Mouse (Mus musculus): ENCODE results near the gene Lrch2. TPM values are rescaled to one million over a fixed set of nuclear protein-coding genes. Genes with fewer than 3 reads are reported as not detected.
"Not testable (repeated sequence)": the region's sequence is repeated elsewhere in the genome, so short reads cannot be mapped to it uniquely, and the experiment has no call there.

The Lrch2 gene
- not detected in 2 replicates for total RNA-seq (2015; ENCODE audit: low replicate concordance)
- not detected in 2 replicates for total RNA-seq (2017; ENCODE audit: low replicate concordance)

DNA sequence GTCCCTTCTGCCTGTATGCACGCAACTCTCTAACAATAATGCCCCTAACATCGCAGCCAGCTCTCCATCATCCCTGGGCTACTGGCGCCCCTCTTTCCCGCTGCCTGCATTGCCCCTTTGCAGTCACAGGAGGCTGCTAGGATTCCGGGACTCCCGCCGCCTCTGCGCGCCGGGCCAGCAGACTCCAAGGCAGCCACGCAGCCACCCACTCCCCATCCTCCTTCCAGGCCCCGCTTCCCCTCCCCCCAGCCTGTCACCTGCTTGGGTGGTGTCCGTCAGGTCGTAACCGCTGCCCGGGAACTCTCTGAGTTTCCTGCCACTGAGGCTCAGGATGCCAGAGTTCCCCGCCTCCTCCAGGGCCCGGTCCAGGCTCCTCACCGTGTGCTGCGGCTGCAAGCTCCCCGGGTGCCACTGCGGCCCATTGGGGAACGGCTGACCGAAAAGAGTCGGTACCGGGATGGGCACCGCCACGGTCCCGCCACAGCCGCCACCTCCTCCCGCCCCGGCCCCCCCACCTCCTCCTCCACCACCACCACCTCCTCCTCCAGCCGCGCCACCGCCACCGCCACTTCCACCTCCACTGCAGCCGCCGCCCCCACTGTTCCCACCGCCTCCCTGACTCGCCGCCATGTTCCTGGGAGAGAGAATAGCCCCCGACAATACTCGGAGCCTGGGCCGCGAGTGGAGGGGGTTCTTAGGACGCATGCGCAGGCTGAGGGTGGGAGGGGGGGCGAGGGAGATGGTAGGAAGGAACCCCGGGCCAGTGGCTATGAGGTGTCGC lies at the start of gene Lrch2:
Gene Lrch2, minus strand, starts transcription at position 661 of the 781 bp plus-strand sequence.
- no peak for ATAC-seq (replicated peaks; ENCODE audit: low FRiP score, poor library complexity, severe bottlenecking)

DNA sequence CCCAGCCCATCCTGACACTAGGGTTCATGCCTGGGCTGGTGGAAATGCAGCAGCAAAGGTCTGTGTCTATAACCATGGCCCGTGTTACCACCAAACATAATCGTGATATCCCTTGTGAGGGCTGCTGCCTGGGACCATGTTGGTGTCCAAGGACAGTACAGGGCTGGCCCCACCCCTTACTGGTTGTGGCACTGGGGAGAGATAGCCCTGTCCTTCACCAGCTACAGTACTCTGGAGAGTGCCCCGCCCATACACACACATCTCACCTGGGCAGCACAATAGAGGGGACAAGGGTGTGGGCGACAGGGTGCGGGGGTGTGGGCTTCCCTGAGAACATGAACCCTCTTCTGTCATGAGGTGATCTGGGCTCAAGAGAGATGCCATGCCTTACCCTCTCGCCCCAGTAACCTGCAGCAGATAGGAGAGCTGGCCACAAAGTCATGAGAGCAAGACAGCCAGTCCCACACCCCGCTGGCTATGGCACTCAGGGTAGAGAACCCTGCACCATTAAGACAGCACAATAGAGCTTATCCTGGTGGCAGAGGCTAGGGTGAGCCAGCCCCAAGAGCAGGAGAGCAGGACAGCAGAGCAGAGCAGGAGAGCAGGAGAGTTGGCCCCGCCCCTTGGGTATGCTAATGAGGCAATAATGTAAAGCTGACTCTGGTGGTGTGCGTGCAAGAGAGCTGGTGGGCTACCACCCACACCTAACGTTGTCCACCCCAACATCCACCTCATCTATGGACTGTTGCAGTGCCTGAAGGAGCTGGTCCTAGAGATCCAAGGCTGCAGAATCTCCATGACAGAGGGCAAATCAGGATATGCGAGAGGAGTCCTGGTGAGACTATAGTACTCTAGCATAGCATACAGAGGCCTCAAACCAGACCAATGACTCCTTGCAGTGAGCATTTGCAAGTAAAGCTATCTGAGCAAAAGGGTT lies 12.7 kb downstream of the Lrch2 start:
- no peak for ATAC-seq (replicated peaks; ENCODE audit: low FRiP score, poor library complexity, severe bottlenecking)

DNA sequence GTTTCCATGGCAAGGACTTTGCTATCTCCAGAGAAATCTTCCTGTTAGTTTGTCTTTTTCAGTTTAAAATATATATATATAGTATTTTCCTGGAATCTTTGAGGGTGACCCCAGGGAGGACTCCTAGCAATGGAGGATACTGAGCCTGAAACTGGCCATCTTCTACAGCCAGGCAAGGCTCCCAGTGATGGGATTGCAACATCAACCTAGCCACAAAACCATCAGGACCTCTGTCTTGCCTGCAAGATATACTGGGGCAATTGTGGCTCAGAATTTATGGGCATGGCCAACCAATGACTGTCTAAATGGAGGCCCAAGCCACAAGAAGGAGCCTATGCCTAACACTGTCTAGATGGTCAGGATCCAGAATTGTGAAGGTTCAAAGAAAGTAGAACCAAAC lies 15.5 kb downstream of the Lrch2 start:
- no peak for ATAC-seq (replicated peaks; ENCODE audit: low FRiP score, poor library complexity, severe bottlenecking)

DNA sequence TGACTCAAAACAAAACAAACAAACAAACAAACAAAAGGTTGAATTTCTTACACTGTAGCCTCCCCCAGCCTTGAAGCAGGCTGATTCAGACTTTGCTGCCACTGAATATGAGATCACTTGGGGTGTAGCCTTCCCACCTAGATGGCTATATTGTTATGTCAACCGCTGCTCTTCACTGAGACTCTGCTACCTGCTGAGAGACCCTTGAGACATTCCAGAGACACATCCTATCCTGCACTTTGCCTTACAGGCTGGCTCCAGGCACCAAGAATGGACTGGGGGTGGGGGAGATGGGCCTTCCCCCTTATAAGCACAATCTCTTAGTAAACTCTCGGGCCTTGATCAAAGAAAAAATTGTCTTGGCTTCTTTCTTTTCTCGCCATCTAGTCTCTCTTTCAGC lies 16.8 kb downstream of the Lrch2 start:
- not testable (repeated sequence) for ATAC-seq (replicated peaks; ENCODE audit: low FRiP score, poor library complexity, severe bottlenecking)

DNA sequence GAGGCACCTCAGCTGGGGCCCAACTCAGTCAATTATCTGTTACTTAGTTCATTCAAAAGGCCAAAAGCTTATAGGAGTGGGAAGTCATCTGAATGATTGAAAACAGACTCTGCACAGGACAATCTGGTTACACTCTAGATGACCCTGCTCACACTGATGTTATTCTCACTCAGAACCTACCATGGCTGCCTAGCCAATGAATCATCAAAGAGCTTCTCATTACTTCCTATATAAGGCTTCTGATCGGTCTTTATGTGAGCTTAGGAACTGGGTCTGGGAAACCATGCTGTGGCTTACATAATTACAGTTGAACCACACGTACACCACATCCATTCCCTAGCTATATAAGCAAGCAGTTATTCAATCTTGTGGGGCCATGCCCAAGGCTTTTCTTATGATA lies 18.3 kb downstream of the Lrch2 start:
- ATAC-seq (replicated peaks; ENCODE audit: low FRiP score, poor library complexity, severe bottlenecking): no peak

DNA sequence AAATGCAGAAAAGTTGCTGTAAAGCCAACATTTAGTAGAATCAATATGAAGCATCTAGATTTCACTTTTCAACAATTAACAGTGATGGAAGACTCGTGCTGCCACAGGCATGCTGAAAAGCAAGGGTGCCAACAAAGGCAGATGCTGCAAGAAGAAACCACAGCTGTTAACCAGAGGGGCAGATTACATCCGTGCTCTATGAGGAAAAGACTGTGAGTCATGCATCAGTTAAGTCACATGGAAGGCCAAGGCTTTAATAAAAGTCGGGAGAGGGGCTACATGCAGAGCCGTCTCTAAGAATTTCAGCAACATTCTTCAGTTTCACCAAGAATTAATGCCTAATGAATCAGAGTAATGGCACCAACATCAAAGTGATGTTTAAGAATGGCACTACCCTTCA lies 22.2 kb downstream of the Lrch2 start:
- no peak for ATAC-seq (replicated peaks; ENCODE audit: low FRiP score, poor library complexity, severe bottlenecking)

DNA sequence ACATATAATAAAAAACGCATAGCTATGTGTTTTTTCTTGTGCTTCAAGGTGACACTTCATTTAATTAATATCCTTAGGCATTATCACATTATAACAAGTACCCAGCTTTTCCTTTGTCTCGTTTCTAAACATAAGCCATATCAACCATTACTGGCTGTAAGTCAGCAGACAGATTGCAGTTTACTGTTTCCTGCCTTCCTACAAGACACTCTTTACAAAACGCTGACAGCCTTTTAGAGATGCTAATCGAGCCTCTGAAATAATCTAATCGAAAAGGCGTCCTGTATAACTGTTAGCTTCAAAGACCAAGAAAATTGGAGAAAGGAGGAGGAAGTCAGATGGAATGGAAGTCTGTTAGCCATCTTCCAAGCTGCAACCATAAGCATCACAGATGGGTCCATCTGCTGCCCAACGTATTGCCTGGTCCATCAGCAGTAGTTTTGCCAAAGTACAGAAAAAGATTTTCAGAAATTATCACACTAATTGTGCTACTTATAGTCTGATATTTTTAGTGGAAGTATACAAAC lies 26.2 kb downstream of the Lrch2 start:
- ATAC-seq (replicated peaks; ENCODE audit: low FRiP score, poor library complexity, severe bottlenecking): no peak

DNA sequence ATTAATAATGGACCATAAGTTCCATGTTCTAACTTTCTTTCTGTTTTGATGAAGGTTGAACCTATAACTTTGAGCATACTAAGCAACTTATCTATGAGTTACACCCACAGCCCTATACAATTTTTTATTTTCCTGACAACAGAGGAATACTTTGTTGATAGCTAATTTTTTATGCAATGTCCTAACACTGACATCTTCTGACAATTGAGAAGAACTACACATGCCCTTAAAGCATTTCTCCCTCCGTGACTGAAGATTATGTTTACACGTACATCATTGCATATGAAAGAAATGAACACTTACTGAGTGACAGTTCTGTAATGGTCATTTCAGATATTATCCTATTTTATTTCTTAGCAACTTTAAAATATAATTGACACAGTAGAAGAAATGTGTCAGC lies 64.3 kb downstream of the Lrch2 start:
- ATAC-seq (replicated peaks; ENCODE audit: low FRiP score, poor library complexity, severe bottlenecking): no peak

DNA sequence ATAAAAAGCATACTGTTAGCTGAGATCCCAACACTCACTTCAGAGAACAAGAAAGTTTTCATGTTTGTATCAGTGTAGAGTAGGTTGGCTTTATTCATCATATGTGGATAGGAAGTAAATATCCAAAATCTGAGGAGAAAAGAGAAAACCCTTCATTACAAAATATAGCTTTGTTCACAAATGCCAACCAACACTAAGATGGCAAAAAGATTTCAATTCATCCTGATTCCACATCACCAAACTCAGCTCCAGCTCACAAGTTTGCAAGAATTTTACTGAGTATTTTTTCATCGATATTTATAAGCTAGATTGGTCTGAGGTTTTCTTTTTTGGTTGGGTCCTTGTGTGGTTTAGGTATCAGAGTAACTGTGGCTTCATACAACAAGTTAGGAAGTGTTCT lies 100.3 kb downstream of the Lrch2 start, which contains the start of gene Vmn1r239-ps:
Gene Vmn1r239-ps, minus strand, starts transcription at position 101 of the 400 bp plus-strand sequence.
- ATAC-seq (replicated peaks; ENCODE audit: low FRiP score, poor library complexity, severe bottlenecking): not testable (repeated sequence)

DNA sequence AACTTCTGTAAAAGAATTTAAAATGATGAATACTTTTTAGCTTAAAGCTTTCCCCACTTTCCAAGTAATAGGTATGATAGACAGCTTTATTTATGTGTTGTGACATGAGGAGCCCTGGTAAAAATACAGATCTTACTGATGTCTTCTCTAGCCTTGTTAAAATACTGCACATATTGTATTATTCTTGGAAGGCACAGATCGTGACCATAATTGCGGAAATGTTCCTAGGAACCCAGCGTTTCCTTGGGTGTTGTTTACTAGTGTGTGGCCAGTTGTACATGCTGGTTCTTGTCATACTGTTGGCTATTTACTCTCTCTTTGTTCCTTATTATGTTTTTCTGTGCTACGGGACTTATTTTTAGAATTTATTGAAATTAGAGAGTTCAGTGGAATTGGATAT lies 110.5 kb downstream of the Lrch2 start:
- no peak for ATAC-seq (replicated peaks; ENCODE audit: low FRiP score, poor library complexity, severe bottlenecking)

DNA sequence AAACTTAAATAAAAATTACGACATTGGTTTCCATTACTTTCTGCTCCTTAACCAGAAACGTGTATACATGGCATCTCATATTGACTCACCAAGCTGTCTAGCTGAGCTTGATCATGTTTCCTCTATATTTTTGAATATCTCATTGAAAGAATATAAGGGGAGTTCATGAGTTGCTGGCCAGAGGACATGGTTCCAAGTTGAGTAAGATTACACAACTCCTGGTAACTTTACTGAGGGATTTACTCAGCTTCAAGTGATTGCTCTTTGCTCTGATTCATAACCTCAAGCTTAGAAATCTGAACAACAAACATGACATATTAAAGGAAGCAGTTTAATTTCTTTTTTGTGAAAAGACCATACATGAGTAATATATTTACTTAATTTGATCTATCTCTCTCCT lies 118.5 kb downstream of the Lrch2 start:
- ATAC-seq (replicated peaks; ENCODE audit: low FRiP score, poor library complexity, severe bottlenecking): no peak

DNA sequence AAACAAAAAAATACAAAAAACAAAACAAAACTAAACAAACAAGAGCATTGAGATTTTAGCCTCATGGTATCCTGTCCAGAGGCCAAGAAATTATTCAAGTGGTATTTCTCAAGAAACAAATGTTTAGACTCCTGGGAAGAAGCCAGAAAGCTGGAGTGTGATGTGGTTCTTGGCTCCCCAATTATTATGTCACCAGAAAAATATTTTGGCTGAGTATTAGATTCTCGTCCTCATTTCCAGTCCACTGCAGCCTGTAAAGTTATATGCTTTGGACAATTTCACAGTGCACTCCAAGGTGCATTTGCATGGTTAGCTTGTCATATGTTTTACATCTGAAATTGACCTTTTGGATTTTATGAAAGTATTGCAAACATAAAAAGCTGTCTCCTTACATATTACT lies 124.1 kb downstream of the Lrch2 start:
- no peak for ATAC-seq (replicated peaks; ENCODE audit: low FRiP score, poor library complexity, severe bottlenecking)

DNA sequence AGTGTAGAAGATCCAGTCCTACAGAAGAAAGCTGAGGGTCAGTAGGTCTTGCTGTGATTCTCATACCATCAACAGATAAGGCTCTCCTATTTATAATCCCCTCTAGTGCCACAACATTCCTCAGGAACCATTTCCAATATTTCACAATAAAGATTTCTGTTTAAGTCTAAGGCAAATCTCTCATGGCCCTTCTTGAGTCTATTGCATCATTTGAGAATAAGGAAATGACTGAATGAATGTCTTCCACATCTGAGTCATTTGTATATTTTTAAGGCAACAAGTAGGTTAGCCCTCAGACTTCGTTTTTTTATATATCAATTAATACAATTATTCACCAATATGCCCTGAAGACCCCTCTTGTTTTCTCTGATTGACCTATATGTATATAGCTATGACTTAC lies 124.8 kb downstream of the Lrch2 start, which contains the start of gene Il13ra2:
Gene Il13ra2, minus strand, starts transcription at position 64 of the 400 bp plus-strand sequence.
- no peak for ATAC-seq (replicated peaks; ENCODE audit: low FRiP score, poor library complexity, severe bottlenecking)

Other genes starting within 250 kb of the Lrch2 start
- gene Il13ra2, start 124.9 kb downstream of the Lrch2 start, total RNA-seq (2015; ENCODE audit: low replicate concordance): not detected in 2 replicates
- gene Il13ra2, start 124.9 kb downstream of the Lrch2 start, total RNA-seq (2017; ENCODE audit: low replicate concordance): not detected in 2 replicates
- not detected in 2 replicates for gene Vmn1r239-ps, start 100.4 kb downstream of the Lrch2 start, total RNA-seq (2015; ENCODE audit: low replicate concordance)
- gene Vmn1r239-ps, start 100.4 kb downstream of the Lrch2 start, total RNA-seq (2017; ENCODE audit: low replicate concordance): not detected in 2 replicates
- not detected in 2 replicates for gene Gm15128, start 211.9 kb upstream of the Lrch2 start, total RNA-seq (2015; ENCODE audit: low replicate concordance)
- not detected in 2 replicates for gene Gm15128, start 211.9 kb upstream of the Lrch2 start, total RNA-seq (2017; ENCODE audit: low replicate concordance)